Mouse (Mus musculus) ES-E14 (cell line): Measurements from ENCODE around the gene Nefh. TPM values are rescaled to one million over a fixed set of nuclear protein-coding genes. Genes with fewer than 3 reads are reported as not detected.

Source experiments
- DNase-seq: peaks from one replicate; pipeline ENCODE4 v3.0.0-alpha.2; 2013; ENCODE audit warnings: low read depth, low spot score
- H3K27ac ChIP-seq: 2 replicates; pipeline ENCODE4 v1.5.1; 2012; ENCODE audit warnings: low read depth, mild to moderate bottlenecking, low read length, moderate library complexity, mixed read lengths; ENCODE audit not compliant: poor library complexity, insufficient read depth, severe bottlenecking
- H3K36me3 ChIP-seq: 2 replicates; pipeline ENCODE4 v1.6.1; 2012; ENCODE audit warnings: mild to moderate bottlenecking, low read length, moderate library complexity, mixed read lengths; ENCODE audit not compliant: control insufficient read depth, poor library complexity, insufficient read depth, severe bottlenecking
- H3K4me1 ChIP-seq, 2 experiments: fragments of 150-350 bp in 1 of 2; sonication (generic) in 1 of 2; 2 replicates each; pipeline ENCODE4 v1.6.1; 2012; ENCODE audit warnings: low read length in 2 of 2, mild to moderate bottlenecking in 1 of 2, mixed read lengths in 1 of 2; ENCODE audit not compliant: control insufficient read depth in 2 of 2, insufficient read depth in 2 of 2, poor library complexity in 1 of 2
- H3K4me3 ChIP-seq, 2 experiments: fragments of 150-350 bp in 1 of 2; sonication (generic) in 1 of 2; 2 replicates each; pipeline ENCODE4 v1.5.1; 2012; ENCODE audit warnings: low read length in 2 of 2, low read depth in 1 of 2, mild to moderate bottlenecking in 1 of 2, mixed read lengths in 1 of 2; ENCODE audit not compliant: insufficient read depth in 1 of 2, poor library complexity in 1 of 2, severe bottlenecking in 1 of 2
- H3K9ac ChIP-seq: 2 replicates; pipeline ENCODE4 v1.6.1; 2012; ENCODE audit warnings: low read depth, mild to moderate bottlenecking, low read length, mixed read lengths; ENCODE audit not compliant: poor library complexity, insufficient read depth, severe bottlenecking
- H3K9me3 ChIP-seq: fragments of 150-350 bp; sonication (generic); 2 replicates; pipeline ENCODE4 v1.6.1; 2012; ENCODE audit warnings: low read depth, mild to moderate bottlenecking, low read length; ENCODE audit not compliant: control insufficient read depth, insufficient read depth
- CHD2 ChIP-seq: IDR thresholded peaks from 2 replicates; pipeline ENCODE4 v1.6.1; 2014; ENCODE audit warnings: mild to moderate bottlenecking, low read depth, low read length, inconsistent platforms
- HCFC1 ChIP-seq: IDR thresholded peaks from 2 replicates; pipeline ENCODE4 v1.6.1; 2012; ENCODE audit warnings: low read length, inconsistent platforms, borderline replicate concordance; ENCODE audit not compliant: insufficient read depth
- MAFK ChIP-seq: IDR thresholded peaks from 2 replicates; pipeline ENCODE4 v1.6.1; 2014; ENCODE audit warnings: mild to moderate bottlenecking, low read depth, low read length, inconsistent platforms; ENCODE audit not compliant: insufficient read depth
- ZC3H11A ChIP-seq: IDR thresholded peaks from 2 replicates; pipeline ENCODE4 v1.6.1; 2012; ENCODE audit warnings: low read depth, mild to moderate bottlenecking, inconsistent platforms, low read length, borderline replicate concordance
- ZNF384 ChIP-seq: IDR thresholded peaks from 2 replicates; pipeline ENCODE4 v1.6.1; 2012; ENCODE audit warnings: low read depth, low read length, inconsistent platforms
- in situ Hi-C, 2 experiments: fragments of 600-800 bp; cut with MboI; formaldehyde crosslinking; loops; one replicate each; pipeline ENCODE4 v1.15.1; 2025; ENCODE audit warnings: low sequenced_read_pairs in 2 of 2, inconsistent platforms in 1 of 2; ENCODE audit not compliant: unreplicated experiment in 2 of 2
- total RNA-seq: library from RNA; depleted of rRNA; stranded (reverse); fragments of 300-350 nt; gene quantifications from 2 replicates; pipeline ENCODE4 v1.2.3, GENCODE M21; 2012

Gene Nefh
- total RNA-seq, 1 experiment, result 17.7 TPM

- Histone ChIP-seq H3K4me3 (no peak overlapping the region), H3K9me3 (no peaks in the 10 kb centered on the region), H3K4me1 (peaks cover 1 to 5% of the 10 kb centered on the region in 2 experiments; a peak in 2 of 4 replicates), H3K9ac (no peak overlapping the region), H3K27ac (no peak overlapping the region), H3K36me3 (peaks cover 11% of the 10 kb centered on the region)
- no peak for TF ChIP-seq ZNF384
- no peak for TF ChIP-seq ZC3H11A
- no peak for TF ChIP-seq MAFK
- no peak for DNase-seq
- in situ Hi-C loops, result no loop called here
Observed at GRCm38 (mm10) chr11:4936243-4936642, 11.6 kb downstream of the Nefh start.

DNA sequence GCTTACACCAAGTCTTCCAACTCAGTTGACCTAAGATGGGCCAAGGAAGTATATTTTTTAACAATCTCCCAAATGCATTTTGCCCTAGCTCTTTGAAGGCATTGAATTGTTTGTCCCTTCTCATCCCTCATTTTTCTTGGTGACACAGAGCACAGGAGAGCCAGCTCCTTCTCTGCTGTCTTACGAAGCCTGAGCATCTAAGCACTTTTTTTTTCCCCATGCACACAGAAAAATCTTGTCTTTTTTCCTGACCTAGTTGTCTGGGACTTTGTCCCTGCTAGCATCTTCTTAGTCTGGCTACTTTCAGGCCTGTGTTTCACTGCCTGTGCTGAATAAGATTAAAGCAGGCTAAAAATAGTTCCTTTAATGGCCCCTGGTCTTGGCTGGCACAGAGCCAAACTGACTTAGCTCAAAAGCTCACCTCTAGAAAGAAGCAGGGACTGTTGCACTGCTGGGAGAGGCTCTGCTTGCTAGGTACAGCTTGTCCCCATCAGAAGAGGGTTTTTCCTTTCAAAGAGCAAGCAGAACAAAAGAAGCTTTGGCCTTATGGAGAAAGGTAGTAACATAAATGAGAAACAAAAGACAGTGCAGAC is 16.8 kb downstream of the Nefh start:
- peaks cover 2 to 3% of the 10 kb centered on the region in 2 experiments; a peak in 2 of 4 replicates for H3K4me1 ChIP-seq

GRCm38 (mm10) chr11:4927224-4927623 is 20.6 kb downstream of the Nefh start:
- H3K4me3 ChIP-seq, result no peak overlapping the region
- H3K9me3 ChIP-seq, result no peaks in the 10 kb centered on the region
- DNase-seq, result no peak
- no peak overlapping the region for H3K27ac ChIP-seq
- no peak overlapping the region for H3K9ac ChIP-seq
- TF ChIP-seq CHD2, result no peak
- no peak for TF ChIP-seq MAFK
- no peak for TF ChIP-seq HCFC1
- no peak for TF ChIP-seq ZNF384
- TF ChIP-seq ZC3H11A, result no peak
- in situ Hi-C loops, result no loop called here
- H3K4me1 ChIP-seq, result peaks cover 0 to 2% of the 10 kb centered on the region in 2 experiments; a peak in 1 of 4 replicates
- H3K36me3 ChIP-seq, result peaks cover 37% of the 10 kb centered on the region

More for the DNA sequence above, 16.8 kb downstream of the Nefh start:
- no peak for DNase-seq
- no peaks in the 10 kb centered on the region for H3K9me3 ChIP-seq
- H3K27ac ChIP-seq, result no peak overlapping the region
- no peak overlapping the region for H3K9ac ChIP-seq
- peaks cover 11% of the 10 kb centered on the region for H3K36me3 ChIP-seq
- in situ Hi-C loops, result no loop called here
- TF ChIP-seq ZNF384 (no peak), MAFK (peak; percentile 56; the same call in 1 of the 2 replicates), ZC3H11A (no peak)
- H3K4me3 ChIP-seq, result no peak overlapping the region

- Histone ChIP-seq H3K36me3 (peaks cover 62% of the 10 kb centered on the region), H3K9ac (no peak overlapping the region), H3K4me3 (no peak overlapping the region), H3K9me3 (no peaks in the 10 kb centered on the region), H3K27ac (no peak overlapping the region), H3K4me1 (no peaks in the 10 kb centered on the region)
- DNase-seq, result no peak
- TF ChIP-seq MAFK, result no peak
- TF ChIP-seq ZNF384, result no peak
- no peak for TF ChIP-seq CHD2
- TF ChIP-seq ZC3H11A, result no peak
- no peak for TF ChIP-seq HCFC1
- in situ Hi-C loops, result no loop called here
Observed at GRCm38 (mm10) chr11:4921751-4922150, 26.1 kb downstream of the Nefh start.

DNA sequence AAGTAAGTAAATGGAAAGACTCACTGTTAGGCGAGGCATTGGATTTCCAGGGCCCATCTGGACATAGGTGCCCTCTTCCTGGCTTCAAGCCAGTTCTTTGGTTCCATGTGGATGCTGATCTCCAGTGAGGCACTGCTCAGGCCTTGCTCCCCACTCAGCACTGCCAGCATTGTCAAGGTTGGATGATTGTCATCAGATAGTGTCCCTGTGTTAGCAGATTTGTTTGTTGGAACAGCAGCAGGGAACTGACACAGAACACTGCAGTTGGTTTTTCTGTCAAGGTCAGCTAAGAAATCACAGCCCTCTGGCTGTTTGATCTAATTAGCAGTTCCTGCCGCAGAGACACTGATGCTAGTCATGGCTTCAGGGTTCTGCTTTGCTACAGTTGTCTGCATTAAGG is 26.6 kb downstream of the Nefh start:
- in situ Hi-C loops, result no loop called here
- DNase-seq, result no peak
- Histone ChIP-seq H3K27ac (no peak overlapping the region), H3K36me3 (peaks cover 58% of the 10 kb centered on the region), H3K4me3 (no peak overlapping the region), H3K9ac (no peak overlapping the region), H3K4me1 (no peaks in the 10 kb centered on the region), H3K9me3 (no peaks in the 10 kb centered on the region)
- no peak for TF ChIP-seq ZNF384
- TF ChIP-seq MAFK, result no peak
- no peak for TF ChIP-seq CHD2
- no peak for TF ChIP-seq ZC3H11A
- TF ChIP-seq HCFC1, result no peak
